Mouse (Mus musculus) B cell, adult 2 months (primary cell): ENCODE measurements around the gene Tsc1.

ENCODE experiments used
- DNase-seq, 2 experiments: peaks; one replicate each; pipeline ENCODE4 v3.0.0; 2022

Gene Tsc1

GRCm38 (mm10) chr2:28616358-28616757 lies 24.7 kb upstream of the Tsc1 start:
- peak in 1 of 2 experiments; percentile 39 for DNase-seq

- no peak for DNase-seq
Observed at GRCm38 (mm10) chr2:28616874-28617273, 24.2 kb upstream of the Tsc1 start.

DNA sequence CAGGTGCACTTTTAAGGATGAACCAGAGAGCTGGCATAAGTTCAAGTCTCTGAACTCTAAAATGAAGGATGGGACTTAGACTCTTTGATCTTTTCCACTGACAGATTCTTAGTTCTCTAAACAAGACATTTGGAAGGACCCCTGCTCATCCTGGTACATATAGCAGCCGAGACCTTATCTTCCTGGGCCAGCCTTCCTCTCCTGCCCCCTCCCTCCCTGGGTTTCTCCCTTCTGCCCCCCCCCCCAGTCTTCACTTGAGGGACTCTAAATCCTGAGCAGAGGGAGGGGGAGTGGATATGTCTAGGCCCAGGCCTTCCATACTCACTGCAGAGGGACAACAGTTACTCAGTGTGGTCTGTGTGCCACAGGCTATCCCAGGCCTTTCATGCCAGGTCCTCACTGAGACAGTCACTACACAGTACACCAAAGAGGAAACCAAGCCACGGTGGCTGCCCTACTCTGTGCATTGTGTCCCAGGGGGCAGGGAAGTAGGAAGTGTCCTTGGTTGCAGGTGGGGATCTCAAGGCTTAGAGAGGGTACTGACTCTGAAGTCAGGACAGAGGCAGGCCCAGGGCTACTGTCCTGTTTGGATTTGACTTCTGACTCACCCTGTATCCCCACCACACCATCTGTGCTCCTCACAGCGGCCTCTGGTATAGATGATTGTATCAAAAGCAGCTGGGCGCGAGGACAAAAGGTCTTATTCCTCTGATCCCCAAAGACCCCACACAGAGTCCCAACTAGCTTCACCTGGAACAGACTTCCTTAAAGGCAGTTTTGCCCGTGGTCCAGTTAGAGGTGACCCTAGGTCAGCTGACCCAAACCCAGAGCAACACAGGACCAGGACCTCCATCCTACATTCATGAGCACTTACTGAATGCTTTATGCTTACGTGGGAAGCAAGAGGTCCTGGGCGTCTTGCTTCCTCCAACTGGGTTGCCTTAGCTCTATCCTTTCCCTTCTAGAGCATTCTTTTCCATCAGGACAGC lies 23.2 kb upstream of the Tsc1 start:
- no peak for DNase-seq

GRCm38 (mm10) chr2:28618777-28619336 lies 22.2 kb upstream of the Tsc1 start:
- DNase-seq = no peak

- DNase-seq = no peak
Observed at GRCm38 (mm10) chr2:28619369-28619768, 21.7 kb upstream of the Tsc1 start.

GRCm38 (mm10) chr2:28620522-28620921 lies 20.5 kb upstream of the Tsc1 start:
- DNase-seq = no peak

DNA sequence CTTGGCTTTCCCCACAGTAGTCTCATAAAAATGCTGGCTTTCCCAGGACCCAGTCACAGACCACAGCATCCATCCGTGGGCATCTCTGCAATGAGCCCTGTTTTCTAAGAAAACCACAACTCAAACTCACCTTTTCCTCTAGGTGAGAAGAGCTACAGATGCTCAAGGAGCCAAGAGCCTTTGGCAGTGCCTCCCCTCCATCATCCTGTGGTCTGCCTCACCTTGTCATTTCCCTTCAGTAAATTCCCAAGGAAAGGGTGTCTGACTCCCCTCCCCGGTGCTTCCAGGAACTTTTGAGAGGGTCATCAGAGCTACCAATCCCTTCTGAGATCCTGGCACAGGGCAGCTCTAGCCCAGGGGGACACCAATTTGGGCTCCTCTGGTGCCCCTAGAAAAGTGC lies 19.9 kb upstream of the Tsc1 start:
- DNase-seq = no peak

DNA sequence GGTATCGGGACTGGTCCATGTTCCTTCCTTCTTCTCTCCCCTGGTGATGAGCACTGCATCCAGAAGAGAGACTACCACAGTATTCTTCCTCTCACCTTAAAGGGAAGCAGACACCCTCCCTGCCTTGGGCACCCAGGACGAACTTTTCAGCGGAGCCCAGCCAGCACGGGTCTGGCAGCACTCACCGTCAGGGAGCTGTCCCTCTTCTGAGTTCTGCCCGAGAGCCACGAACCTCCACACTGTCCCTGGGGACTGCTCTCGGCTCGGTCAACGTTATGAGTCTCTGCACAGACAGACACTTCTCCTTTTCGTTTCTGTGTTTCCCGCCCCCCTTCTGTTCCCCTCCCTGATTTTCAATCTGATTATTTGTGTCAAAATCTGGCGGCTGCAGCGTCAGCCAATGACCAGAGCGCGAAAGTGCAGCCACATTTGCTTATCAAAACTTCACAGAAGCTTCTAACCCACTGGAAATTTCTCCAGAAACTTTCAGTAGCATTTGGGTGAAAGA lies 19.3 kb upstream of the Tsc1 start, which contains the start of gene Gfi1b:
Gfi1b (minus strand) TSS at position 319 of the 508 bp plus-strand sequence.
- DNase-seq = peak; percentile 81 to 86

DNA sequence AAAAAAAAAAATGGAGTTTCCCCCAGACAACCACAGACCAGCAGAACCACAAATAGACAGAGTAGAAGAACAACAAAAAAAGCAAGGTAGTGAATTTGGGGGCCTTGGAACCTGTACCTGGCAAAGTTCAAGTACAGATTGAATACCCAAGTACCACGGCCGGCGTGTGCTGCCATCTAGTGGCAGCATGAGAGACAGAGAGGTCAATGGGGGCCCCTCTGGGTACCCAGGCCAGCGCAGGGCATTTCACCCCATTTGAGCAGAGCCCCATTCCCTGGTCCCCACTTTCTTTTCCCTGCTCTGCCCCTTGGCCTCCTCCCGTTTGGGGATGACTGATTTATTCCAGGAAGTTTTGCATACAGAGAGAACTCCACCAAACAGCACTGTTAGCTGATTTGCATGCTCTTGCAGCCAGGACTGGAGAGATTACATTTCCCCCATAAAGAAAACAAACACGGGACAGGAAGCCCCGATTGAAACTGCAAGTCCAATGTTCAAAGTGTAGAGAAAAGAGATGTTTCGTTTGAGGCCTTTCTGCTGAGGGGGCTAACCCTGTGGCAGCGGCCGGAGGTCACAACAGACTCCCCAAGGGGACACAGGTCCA lies 18.4 kb upstream of the Tsc1 start:
- peak; percentile 73 to 75 for DNase-seq

- peak; percentile 30 to 36 for DNase-seq
Observed at GRCm38 (mm10) chr2:28624870-28625269, 16.2 kb upstream of the Tsc1 start.

DNA sequence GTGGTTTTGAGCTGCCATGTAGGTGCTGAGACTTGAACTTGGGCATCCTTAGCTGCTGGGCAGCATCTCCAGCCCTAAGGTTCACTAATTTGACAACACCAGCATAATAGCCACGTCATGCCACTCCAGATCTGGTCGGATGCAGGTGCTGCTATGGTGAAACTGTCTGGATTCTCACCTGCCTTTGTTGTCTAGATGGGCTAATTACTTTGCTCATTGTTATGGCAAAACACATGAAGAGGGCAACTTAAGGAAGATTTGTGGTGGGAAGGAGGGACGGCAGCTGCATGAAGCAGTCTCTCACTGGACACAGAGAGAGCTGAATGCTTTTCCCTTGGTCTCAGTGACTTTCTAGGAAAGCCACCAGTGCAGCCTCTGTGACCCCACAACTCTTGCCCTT lies 15.0 kb upstream of the Tsc1 start:
- DNase-seq = no peak

- DNase-seq = no peak
Observed at GRCm38 (mm10) chr2:28628053-28628452, 13.0 kb upstream of the Tsc1 start.

DNA sequence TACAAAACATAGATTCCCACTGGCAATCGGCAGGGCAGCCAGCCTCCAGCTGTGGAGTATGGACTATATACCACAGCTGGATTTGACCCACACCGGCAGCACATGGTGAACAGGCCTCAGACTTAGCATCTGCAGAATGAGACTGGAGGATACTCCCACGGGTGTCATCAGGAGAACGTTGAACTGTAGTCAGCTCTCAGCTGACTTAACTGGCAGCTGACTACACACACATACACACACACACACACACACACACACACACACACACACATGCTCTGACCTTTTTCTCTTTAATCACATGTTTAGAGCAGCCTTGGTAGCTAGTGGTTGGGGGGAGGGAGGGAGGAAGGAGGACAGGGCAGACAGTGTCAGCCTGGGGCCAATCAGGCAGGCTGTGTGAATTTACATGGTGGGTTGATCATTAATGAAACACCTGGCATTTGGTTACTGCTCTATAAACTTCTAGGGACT lies 11.1 kb upstream of the Tsc1 start:
- peak in 1 of 2 experiments; percentile 25 for DNase-seq

DNA sequence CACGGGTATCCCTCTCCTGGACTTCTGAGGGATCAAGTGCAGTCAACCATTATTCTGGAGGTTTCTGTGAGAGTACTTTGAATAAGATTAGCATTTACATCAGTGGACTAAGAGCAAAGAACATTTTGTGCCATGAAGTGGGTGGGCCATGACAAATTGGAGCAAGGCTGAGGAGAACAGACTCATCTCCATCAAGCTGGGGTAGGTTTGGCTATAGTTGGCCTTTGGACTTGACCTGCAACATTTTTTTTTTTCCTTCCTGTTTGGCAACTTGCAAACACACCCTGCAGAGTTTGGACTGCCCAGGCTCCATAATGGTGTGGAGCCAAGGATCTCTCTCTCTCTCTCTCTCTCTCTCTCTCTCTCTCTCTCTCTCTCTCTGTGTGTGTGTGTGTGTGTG lies 8.4 kb upstream of the Tsc1 start:
- DNase-seq = no peak

DNA sequence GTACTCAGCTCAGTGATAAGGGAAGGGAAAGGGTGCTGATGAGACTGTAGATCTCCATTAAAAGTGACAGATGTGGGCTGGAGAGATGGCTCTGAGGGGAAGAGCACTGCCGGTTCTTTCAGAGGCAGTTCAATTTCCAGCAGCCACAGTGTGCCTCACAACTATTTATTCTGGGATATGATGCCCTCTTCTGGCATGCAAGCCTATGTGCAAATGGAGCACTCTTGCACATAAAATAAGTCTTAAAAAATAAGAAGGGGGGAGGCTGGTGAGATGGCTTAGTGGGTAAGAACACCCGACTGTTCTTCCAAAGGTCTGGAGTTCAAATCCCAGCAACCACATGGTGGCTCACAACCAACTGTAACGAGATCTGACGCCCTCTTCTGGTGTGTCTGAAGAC lies 7.9 kb upstream of the Tsc1 start:
- no peak for DNase-seq

DNA sequence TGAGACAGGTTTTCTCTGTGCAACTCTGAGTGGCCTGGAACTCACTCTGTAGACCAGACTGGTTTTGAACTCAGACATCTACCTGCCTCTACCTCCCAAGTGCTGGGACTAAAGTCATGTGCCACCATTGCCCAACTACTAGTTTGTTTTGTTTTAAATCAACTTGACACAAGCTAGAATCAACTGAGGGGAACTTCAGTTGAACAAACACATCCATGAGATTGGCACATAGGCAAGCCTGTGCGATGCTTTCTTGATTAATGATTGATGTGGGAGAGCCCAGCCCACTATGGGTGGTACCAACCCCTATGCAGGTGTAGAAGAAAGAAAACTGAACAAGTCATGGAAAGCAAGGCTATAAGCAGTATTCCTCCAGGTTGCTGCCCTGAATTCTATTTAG lies 5.8 kb upstream of the Tsc1 start:
- no peak for DNase-seq

- no peak for DNase-seq
Observed at GRCm38 (mm10) chr2:28637106-28637845, 3.8 kb upstream of the Tsc1 start.

DNA sequence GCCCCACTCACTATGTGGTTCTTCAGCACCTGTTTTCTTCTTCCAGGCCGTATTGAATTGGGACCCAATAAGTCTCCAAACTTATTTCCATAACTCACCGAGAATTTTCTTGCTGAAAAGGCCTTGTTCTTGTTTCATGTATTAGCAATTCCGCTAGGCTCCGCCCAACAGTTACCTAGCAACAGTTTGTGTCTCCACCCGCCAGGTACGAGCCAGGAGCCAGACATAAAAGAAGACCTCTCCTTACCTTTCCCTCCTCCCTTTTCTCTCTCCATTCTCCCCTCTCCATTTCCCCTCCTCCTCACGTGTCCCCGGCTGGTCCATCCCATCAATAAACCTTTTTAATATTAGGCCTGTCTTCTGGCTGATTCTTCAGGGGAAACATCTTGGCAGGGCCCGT lies 2.7 kb upstream of the Tsc1 start:
- DNase-seq = peak in 1 of 2 experiments; percentile 31

- DNase-seq = no peak
Observed at GRCm38 (mm10) chr2:28638886-28639285, 2.1 kb upstream of the Tsc1 start.

GRCm38 (mm10) chr2:28639794-28640193 lies 1.2 kb upstream of the Tsc1 start:
- peak; percentile 62 to 67 for DNase-seq

DNA sequence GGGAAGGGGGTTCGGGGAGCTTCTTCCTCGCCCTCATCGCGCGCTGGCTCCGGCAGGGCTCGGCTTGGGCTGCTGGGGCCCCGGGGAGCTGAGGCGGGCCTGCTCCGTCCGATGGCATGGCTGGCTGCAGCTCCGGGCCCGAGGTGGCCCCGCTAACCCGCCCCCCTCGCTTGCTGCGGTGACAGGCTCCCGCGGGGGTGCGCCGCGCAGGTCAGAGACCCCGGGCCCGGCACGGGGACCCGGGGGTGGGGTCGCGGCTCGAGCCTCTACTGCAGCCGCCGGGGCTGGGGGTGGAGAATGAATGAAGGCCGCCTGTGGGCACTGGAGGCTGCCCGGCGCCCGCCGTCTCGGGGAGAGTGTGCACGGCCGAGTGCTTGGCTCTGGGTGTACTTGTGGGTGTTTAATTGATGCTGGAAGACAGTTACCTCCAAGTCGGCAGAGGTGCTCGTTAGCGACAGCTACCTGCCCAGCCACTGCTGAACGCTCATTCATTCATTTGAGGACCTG lies 460 bp downstream of the Tsc1 start:
- no peak for DNase-seq

GRCm38 (mm10) chr2:28643081-28643480 lies 2.1 kb downstream of the Tsc1 start:
- DNase-seq = no peak
